Comparison of ENCODE assay signal across 7 mouse cellular contexts in genomic region chr15:80852527-80852926, GRCm38 (mm10).
DNase-seq lines count a peak whose midpoint lies in the region; ATAC-seq and TF ChIP-seq lines count a peak whose summit lies in the region.
"Not testable (repeated sequence)": the region's sequence is repeated elsewhere in the genome, so short reads cannot be mapped to it uniquely, and the experiment has no call there.

No protein-coding gene starts in this region.

- TF ChIP-seq POLR2A in MEL (IDR thresholded peaks at IDR 0.05; ENCODE audit: control insufficient read depth in 1 of 2, insufficient read depth in 1 of 2, low read depth in 1 of 2, low read length in 2 of 2, poor library complexity in 1 of 2); heart, adult 2 months (IDR thresholded peaks at IDR 0.05; ENCODE audit: insufficient read depth, low read depth, low read length): not testable (repeated sequence)

- not testable (repeated sequence) for H3K4me1 ChIP-seq in MEL (ENCODE audit: control insufficient read depth in 1 of 2, insufficient read depth in 2 of 2, low read length in 2 of 2); heart, adult 2 months (ENCODE audit: control insufficient read depth, insufficient read depth, low read length); kidney, postnatal 0 days (replicated peaks; ENCODE audit: insufficient read depth, low read length); liver, postnatal 0 days (ENCODE audit: insufficient read depth); midbrain, embryonic 11.5 days (ENCODE audit: control insufficient read depth, insufficient read depth, low read length)

- not testable (repeated sequence) for H3K4me3 ChIP-seq in MEL (ENCODE audit: control insufficient read depth in 1 of 2, insufficient read depth in 1 of 2, low read depth in 2 of 2, low read length in 2 of 2); gastrocnemius, adult 2 months; heart, adult 2 months; kidney, postnatal 0 days (replicated peaks; ENCODE audit: low read depth, low read length); left cerebral cortex, adult 2 months; liver, postnatal 0 days (ENCODE audit: low read depth, low read length); midbrain, embryonic 11.5 days (ENCODE audit: low read depth, low read length)

- not testable (repeated sequence) for H3K4me2 ChIP-seq in kidney, postnatal 0 days (ENCODE audit: low read length); liver, postnatal 0 days (ENCODE audit: low read depth, low read length); midbrain, embryonic 11.5 days

- peak in 2 of 3 experiments; percentile 1 to 13; a peak in 1 of 6 replicates for TF ChIP-seq CTCF in MEL (IDR thresholded peaks at IDR 0.05 in 2 of 3, conservative IDR thresholded peaks at IDR 0.05 in 1 of 3; ENCODE audit: control insufficient read depth in 1 of 3, insufficient read depth in 1 of 3, low read depth in 2 of 3, low read length in 3 of 3, poor library complexity in 1 of 3, severe bottlenecking in 1 of 3)
- peak; percentile 36; the same call in 1 of the 2 replicates for TF ChIP-seq CTCF in gastrocnemius, adult 2 months (IDR thresholded peaks at IDR 0.05)
- peak; percentile 46 for TF ChIP-seq CTCF in heart, adult 2 months (IDR thresholded peaks at IDR 0.05)
- peak; percentile 34 for TF ChIP-seq CTCF in kidney, postnatal 0 days (IDR thresholded peaks at IDR 0.05; ENCODE audit: low read depth)
- peak; percentile 19; the same call in 1 of the 2 replicates for TF ChIP-seq CTCF in left cerebral cortex, adult 2 months (IDR thresholded peaks at IDR 0.05)
- TF ChIP-seq CTCF in liver, postnatal 0 days (IDR thresholded peaks at IDR 0.05; ENCODE audit: low read depth), result peak; percentile 35

- WGBS in heart, adult 2 months, result 94% methylated on average over 3 of the region's 3 CpGs
- 89% methylated on average over 3 of the region's 3 CpGs for WGBS in kidney, postnatal 0 days
- 82% methylated on average over 3 of the region's 3 CpGs for WGBS in liver, postnatal 0 days (ENCODE audit: insufficient replicate concordance)
- 82% methylated on average over 3 of the region's 3 CpGs for WGBS in midbrain, embryonic 11.5 days

- H3K9ac ChIP-seq in MEL (ENCODE audit: control insufficient read depth, low read depth, low read length, poor library complexity, severe bottlenecking); heart, adult 2 months (ENCODE audit: low read depth, low read length); kidney, postnatal 0 days (ENCODE audit: low read depth, low read length); liver, postnatal 0 days (replicated peaks); midbrain, embryonic 11.5 days (ENCODE audit: low read length): not testable (repeated sequence)

- not testable (repeated sequence) for H3K79me2 ChIP-seq in MEL (ENCODE audit: control insufficient read depth, insufficient read depth, low read length, poor library complexity); heart, adult 2 months (replicated peaks; ENCODE audit: control insufficient read depth, insufficient read depth, low read length)

- not testable (repeated sequence) for DNase-seq in MEL (ENCODE audit: low read depth, low spot score); gastrocnemius, adult 2 months; heart, adult 2 months; kidney, postnatal 0 days (ENCODE audit: low spot score); left cerebral cortex, adult 2 months (ENCODE audit: extremely low spot score in 1 of 2, low spot score in 2 of 2); liver, postnatal 0 days
- DNase-seq in midbrain, embryonic 11.5 days (ENCODE audit: low spot score, missing footprints), result peak; percentile 47

- H3K36me3 ChIP-seq in MEL (ENCODE audit: control insufficient read depth in 1 of 2, insufficient read depth in 2 of 2, low read length in 2 of 2); heart, adult 2 months (ENCODE audit: control insufficient read depth, insufficient read depth, low read length); kidney, postnatal 0 days (ENCODE audit: insufficient read depth, low read length); liver, postnatal 0 days (replicated peaks; ENCODE audit: insufficient read depth, low read length); midbrain, embryonic 11.5 days (ENCODE audit: control insufficient read depth, insufficient read depth, low read length): not testable (repeated sequence)

- not testable (repeated sequence) for H3K27ac ChIP-seq in MEL (ENCODE audit: control insufficient read depth, low read depth, low read length); gastrocnemius, adult 2 months; heart, adult 2 months; kidney, postnatal 0 days; left cerebral cortex, adult 2 months; liver, postnatal 0 days (ENCODE audit: low read depth); midbrain, embryonic 11.5 days (ENCODE audit: low read depth, low read length)

- TF ChIP-seq RAD21 in MEL (IDR thresholded peaks at IDR 0.05; ENCODE audit: low read depth, low read length), result peak; percentile 7

- not testable (repeated sequence) for H3K9me3 ChIP-seq in MEL (replicated peaks; ENCODE audit: insufficient read depth, low read length); kidney, postnatal 0 days (replicated peaks; ENCODE audit: low read length); liver, postnatal 0 days (ENCODE audit: low read length); midbrain, embryonic 11.5 days (ENCODE audit: control insufficient read depth, low read length)

- ATAC-seq in kidney, postnatal 0 days (replicated peaks; ENCODE audit: low FRiP score, low read depth); liver, postnatal 0 days; midbrain, embryonic 11.5 days (ENCODE audit: low FRiP score): not testable (repeated sequence)

- not testable (repeated sequence) for H3K27me3 ChIP-seq in MEL (ENCODE audit: control insufficient read depth in 1 of 2, insufficient read depth in 2 of 2, low read length in 2 of 2); heart, adult 2 months (ENCODE audit: control insufficient read depth, insufficient read depth, low read length); kidney, postnatal 0 days (ENCODE audit: insufficient read depth, low read length); liver, postnatal 0 days (ENCODE audit: insufficient read depth, low read length); midbrain, embryonic 11.5 days (ENCODE audit: control insufficient read depth, insufficient read depth, low read length)

- not testable (repeated sequence) for TF ChIP-seq EP300 in MEL (IDR thresholded peaks at IDR 0.05; ENCODE audit: low read depth in 1 of 2, low read length in 2 of 2); heart, adult 2 months (IDR thresholded peaks at IDR 0.05; ENCODE audit: insufficient read depth, low read depth, low read length); liver, postnatal 0 days (IDR thresholded peaks at IDR 0.05; ENCODE audit: low read depth)

- intact Hi-C loops in gastrocnemius, adult 2 months (cut with DNase I), result loop anchor here (5.0 kb wide), 1 partner anchor 50 kb away; no protein-coding TSS in a partner anchor
- intact Hi-C loops in heart, adult 2 months (cut with DNase I); left cerebral cortex, adult 2 months (cut with DNase I): not testable (repeated sequence)

TF ChIP-seq in MEL, 35 proteins besides CTCF, POLR2A, EP300 and RAD21:
- peak; percentile 16; the same call in 1 of the 2 replicates for TF ChIP-seq SMC3 (IDR thresholded peaks at IDR 0.05; ENCODE audit: low read depth, low read length)
